Mouse (Mus musculus) G1E (cell line): ENCODE data around the gene Tex14. TPM values are rescaled to one million over a fixed set of nuclear protein-coding genes. Genes with fewer than 3 reads are reported as not detected.

Source experiments
- ATAC-seq: 2 replicates; pipeline ENCODE4 v1.8.0; 2016; ENCODE audit warnings: mild to moderate bottlenecking; ENCODE audit not compliant: insufficient number of reproducible peaks, poor library complexity, low FRiP score, severe bottlenecking; ENCODE audit errors: extremely low read depth
- DNase-seq: peaks from one replicate; pipeline ENCODE4 v3.0.0; 2012; ENCODE audit warnings: low spot score
- H3K27me3 ChIP-seq: 2 replicates; pipeline ENCODE4 v1.6.1; 2012; ENCODE audit warnings: mild to moderate bottlenecking, low read length, inconsistent platforms; ENCODE audit not compliant: insufficient read depth
- H3K36me3 ChIP-seq: replicated peaks from 2 replicates; pipeline ENCODE3; 2012; ENCODE audit warnings: mild to moderate bottlenecking, inconsistent platforms
- H3K4me1 ChIP-seq: 2 replicates; pipeline ENCODE4 v1.6.1; 2012; ENCODE audit warnings: low read depth, low read length, inconsistent platforms, mixed read lengths; ENCODE audit not compliant: insufficient read depth
- H3K4me3 ChIP-seq: 2 replicates; pipeline ENCODE4 v1.5.1; 2012; ENCODE audit warnings: low read depth, mild to moderate bottlenecking, inconsistent platforms, low read length, moderate library complexity, mixed read lengths
- H3K9me3 ChIP-seq: replicated peaks from 2 replicates; pipeline ENCODE4 v1.6.1; 2012; ENCODE audit warnings: inconsistent platforms
- CTCF ChIP-seq: IDR thresholded peaks from 2 replicates; pipeline ENCODE4 v1.5.1; 2012; ENCODE audit warnings: low read depth, low read length, inconsistent platforms, mixed read lengths
- GATA1 ChIP-seq: IDR thresholded peaks from 2 replicates; pipeline ENCODE4 v1.6.1; 2012; ENCODE audit warnings: borderline replicate concordance, low read length, inconsistent platforms, mixed read lengths
- GATA2 ChIP-seq: IDR thresholded peaks from 2 replicates; pipeline ENCODE4 v1.6.1; 2012; ENCODE audit warnings: low read depth, low read length, inconsistent platforms, borderline replicate concordance
- POLR2AphosphoS5 ChIP-seq: IDR thresholded peaks from 2 replicates; pipeline ENCODE4 v1.6.1; 2012; ENCODE audit warnings: low read depth, low read length, inconsistent platforms; ENCODE audit not compliant: insufficient replicate concordance
- TAL1 ChIP-seq: conservative IDR thresholded peaks from 2 replicates; pipeline ENCODE4 v1.6.1; 2012; ENCODE audit warnings: low read depth, low read length, inconsistent platforms, mixed read lengths
- polyA plus RNA-seq: library from polyadenylated mRNA; stranded (reverse); fragments of >175 nt; gene quantifications from 2 replicates; pipeline ENCODE4 v1.2.3, GENCODE M21; 2012
- total RNA-seq, 2 experiments: library from RNA; stranded (forward) in 1 of 2; stranded (reverse) in 1 of 2; fragments of 200-1000 nt in 1 of 2; fragments of >200 nt in 1 of 2; fragmentation: Nextera tagmentation in 1 of 2; gene quantifications; 2 replicates each; pipeline ENCODE4 v1.2.3; 2014 to 2017

The Tex14 gene
- total and polyA plus RNA-seq, 3 experiments, result 0.16 TPM; not detected in 2

- Histone ChIP-seq H3K27me3 (peaks cover 63% of the 10 kb centered on the region), H3K9me3 (no peaks in the 10 kb centered on the region), H3K4me3 (no peak overlapping the region), H3K4me1 (peaks cover 18% of the 10 kb centered on the region), H3K36me3 (no peaks in the 10 kb centered on the region)
- no peak for TF ChIP-seq GATA1
- TF ChIP-seq GATA2, result no peak
- TF ChIP-seq CTCF, result no peak
- TF ChIP-seq TAL1, result no peak
- TF ChIP-seq POLR2AphosphoS5, result no peak
- ATAC-seq, result no peak
- DNase-seq, result no peak
Observed at GRCm38 (mm10) chr11:87573751-87574150, 168.9 kb downstream of the Tex14 start.

- Histone ChIP-seq H3K27me3 (peaks cover 57% of the 10 kb centered on the region), H3K4me3 (no peak overlapping the region), H3K9me3 (no peaks in the 10 kb centered on the region), H3K36me3 (no peaks in the 10 kb centered on the region), H3K4me1 (peaks cover 27% of the 10 kb centered on the region)
- DNase-seq (no peak), ATAC-seq (no peak)
- TF ChIP-seq TAL1 (no peak), POLR2AphosphoS5 (no peak), CTCF (no peak), GATA1 (no peak), GATA2 (no peak)
Observed at GRCm38 (mm10) chr11:87574520-87575180, 169.8 kb downstream of the Tex14 start.

GRCm38 (mm10) chr11:87577601-87578248 is 172.9 kb downstream of the Tex14 start:
- Histone ChIP-seq H3K36me3 (no peaks in the 10 kb centered on the region), H3K4me3 (peak overlapping the region; percentile 73; the same call in 1 of the 2 replicates), H3K27me3 (peaks cover 50% of the 10 kb centered on the region), H3K4me1 (peaks cover 39% of the 10 kb centered on the region), H3K9me3 (no peaks in the 10 kb centered on the region)
- ATAC-seq, result no peak
- no peak for TF ChIP-seq POLR2AphosphoS5
- no peak for TF ChIP-seq TAL1
- no peak for TF ChIP-seq GATA1
- no peak for TF ChIP-seq GATA2
- TF ChIP-seq CTCF, result no peak
- no peak for DNase-seq

- no peaks in the 10 kb centered on the region for H3K9me3 ChIP-seq
- H3K36me3 ChIP-seq, result no peaks in the 10 kb centered on the region
- ATAC-seq, result peak; percentile 60
- H3K4me1 ChIP-seq, result peaks cover 45% of the 10 kb centered on the region
- DNase-seq, result peak; percentile 62
- H3K4me3 ChIP-seq, result peak overlapping the region; percentile 73
- peaks cover 50% of the 10 kb centered on the region for H3K27me3 ChIP-seq
- TF ChIP-seq POLR2AphosphoS5 (no peak), GATA1 (no peak), TAL1 (no peak), CTCF (no peak), GATA2 (no peak)
Observed at GRCm38 (mm10) chr11:87578249-87578962, 173.5 kb downstream of the Tex14 start.

- TF ChIP-seq GATA2 (no peak), GATA1 (no peak), CTCF (no peak), TAL1 (no peak)
- H3K4me3 ChIP-seq, result peak overlapping the region; percentile 73
- H3K36me3 ChIP-seq, result no peaks in the 10 kb centered on the region
- no peaks in the 10 kb centered on the region for H3K9me3 ChIP-seq
- H3K4me1 ChIP-seq, result peaks cover 45% of the 10 kb centered on the region
- ATAC-seq (peak; percentile 45; the same call in 1 of the 2 replicates), DNase-seq (peak; percentile 45)
- H3K27me3 ChIP-seq, result peaks cover 47% of the 10 kb centered on the region
Observed at GRCm38 (mm10) chr11:87578963-87579601, 174.2 kb downstream of the Tex14 start.

- DNase-seq (no peak), ATAC-seq (no peak)
- TF ChIP-seq GATA2 (no peak), CTCF (no peak), TAL1 (no peak), GATA1 (no peak), POLR2AphosphoS5 (no peak)
- H3K27me3 ChIP-seq, result peaks cover 41% of the 10 kb centered on the region
- H3K4me1 ChIP-seq, result peaks cover 45% of the 10 kb centered on the region
- no peak overlapping the region for H3K4me3 ChIP-seq
- H3K36me3 ChIP-seq, result no peaks in the 10 kb centered on the region
- no peaks in the 10 kb centered on the region for H3K9me3 ChIP-seq
Observed at GRCm38 (mm10) chr11:87579713-87580112, 174.8 kb downstream of the Tex14 start.
